Mouse (Mus musculus) forebrain, embryonic 14.5 days (tissue): ENCODE measurements around the gene Ubqln4. TPM values are rescaled to one million over a fixed set of nuclear protein-coding genes. Genes with fewer than 3 reads are reported as not detected.

Experiments used
- microRNA counts: library from miRNA; unstranded; fragments of <30 nt; microRNA quantifications from one replicate; lab custom pipeline; 2016
- microRNA-seq: library from miRNA; unstranded; fragments of <30 nt; microRNA quantifications from one replicate; pipeline ENCODE4, GENCODE M21; 2016
- polyA plus RNA-seq: library from polyadenylated mRNA; unstranded; fragments of >200 nt; fragmentation: Nextera tagmentation; extraction: Ambion mirVana; gene quantifications from 2 replicates; pipeline ENCODE4 v1.2.1, GENCODE M21; 2014

Ubqln4 gene
- polyA plus RNA-seq, 1 experiment from 2014 or later: 40.5 TPM

MicroRNAs within 50 kb of the gene (microRNA counts, 519-probe panel; counts per million panel counts)
- not detected for microRNA mmu-miR-1905 (lab: Ali Mortazavi, UCI)

Small RNA genes within 50 kb of the gene (microRNA-seq; reads per million reads assigned to microRNA genes)
- gene Mir1905: not detected

Other genes starting within 250 kb of the Ubqln4 start
- gene Glmp, start 228.7 kb upstream of the Ubqln4 start, polyA plus RNA-seq: 57.5 and 63.4 TPM in 2 replicates
- 0.91 and 1.4 TPM in 2 replicates for gene Tmem79, start 217.6 kb upstream of the Ubqln4 start, polyA plus RNA-seq
- gene Smg5, start 217.5 kb upstream of the Ubqln4 start, polyA plus RNA-seq: 36.0 and 44.8 TPM in 2 replicates
- gene Paqr6, start 189.2 kb upstream of the Ubqln4 start, polyA plus RNA-seq: 0.22 and 0.30 TPM in 2 replicates
- gene Bglap3, start 181.0 kb upstream of the Ubqln4 start, polyA plus RNA-seq: not detected in 2 replicates
- gene Bglap2, start 175.1 kb upstream of the Ubqln4 start, polyA plus RNA-seq: not detected in 2 replicates
- gene Bglap, start 169.3 kb upstream of the Ubqln4 start, polyA plus RNA-seq: not detected in 2 replicates
- gene Pmf1, start 143.4 kb upstream of the Ubqln4 start, polyA plus RNA-seq: 63.2 and 70.6 TPM in 2 replicates
- gene Slc25a44, start 128.6 kb upstream of the Ubqln4 start, polyA plus RNA-seq: 30.8 and 36.1 TPM in 2 replicates
- gene Sema4a, start 92.6 kb upstream of the Ubqln4 start, polyA plus RNA-seq: 12.2 and 15.2 TPM in 2 replicates
- gene Lmna, start 43.8 kb upstream of the Ubqln4 start, polyA plus RNA-seq: 18.0 and 28.5 TPM in 2 replicates
- 48.8 and 50.1 TPM in 2 replicates for gene Mex3a, start 21.4 kb upstream of the Ubqln4 start, polyA plus RNA-seq
- gene Rab25, start 5.5 kb upstream of the Ubqln4 start, polyA plus RNA-seq: not detected in 2 replicates
- gene Lamtor2, start 684 bp upstream of the Ubqln4 start, polyA plus RNA-seq: 107 and 122 TPM in 2 replicates
- gene Ssr2, start 22.1 kb downstream of the Ubqln4 start, polyA plus RNA-seq: 135 and 155 TPM in 2 replicates
- gene Arhgef2, start 52.2 kb downstream of the Ubqln4 start, polyA plus RNA-seq: 90.6 and 122 TPM in 2 replicates
- not detected in 2 replicates for gene Rxfp4, start 99.4 kb downstream of the Ubqln4 start, polyA plus RNA-seq
- gene Khdc4, start 132.0 kb downstream of the Ubqln4 start, polyA plus RNA-seq: 71.7 and 86.6 TPM in 2 replicates
- 57.8 and 59.0 TPM in 2 replicates for gene Rit1, start 163.1 kb downstream of the Ubqln4 start, polyA plus RNA-seq
- gene Syt11, start 221.4 kb downstream of the Ubqln4 start, polyA plus RNA-seq: 188 and 214 TPM in 2 replicates